Mouse (Mus musculus) heart, adult 2 months (tissue): Measurements from ENCODE around the gene Rmnd5b.

Experiments
- CTCF ChIP-seq: fragments of 200-600 bp; IDR thresholded peaks from 2 replicates; pipeline ENCODE4 v1.8.1; 2022; ENCODE audit warnings: antibody characterized with exemption, mild to moderate bottlenecking, moderate library complexity
- POLR2A ChIP-seq: fragments of 200-500 bp; IDR thresholded peaks from 2 replicates; pipeline ENCODE4 v1.6.1; 2011; ENCODE audit warnings: mild to moderate bottlenecking, low read depth, low read length, control low read depth; ENCODE audit not compliant: insufficient read depth

DNA sequence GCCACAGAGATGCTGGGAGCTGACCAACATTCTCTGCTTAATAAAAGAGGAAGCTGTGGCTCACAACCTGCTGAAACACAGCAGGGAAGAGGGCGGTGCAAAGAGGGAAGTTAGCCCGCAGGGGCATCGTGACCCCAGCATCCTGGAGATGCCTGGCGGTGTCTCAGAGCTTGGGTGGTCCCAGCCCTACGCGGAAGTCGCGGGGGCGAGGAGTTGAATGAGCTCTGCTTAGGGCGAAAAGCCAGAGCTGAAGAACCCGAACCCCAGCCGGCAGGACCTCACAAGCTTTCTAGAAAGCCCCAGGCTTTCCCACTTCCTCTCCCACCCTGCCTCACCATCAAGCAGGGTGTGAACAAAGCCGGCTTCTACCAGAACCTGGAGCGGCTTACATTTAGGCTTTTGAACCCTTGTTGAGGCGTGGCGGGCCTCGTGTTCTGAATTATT lies 2.3 kb upstream of the Rmnd5b start:
- TF ChIP-seq POLR2A, result no peak
- no peak for TF ChIP-seq CTCF
